Mouse (Mus musculus) liver, embryonic 15.5 days (tissue): ENCODE measurements around the gene Epha10. TPM values are rescaled to one million over a fixed set of nuclear protein-coding genes. Genes with fewer than 3 reads are reported as not detected.

Experiments used
- ATAC-seq: fragments of 200-750 bp; cut with Nextera tagmentation; 2 replicates; pipeline ENCODE4 v1.8.0; 2017; ENCODE audit warnings: moderate number of reproducible peaks, mild to moderate bottlenecking, moderate library complexity; ENCODE audit not compliant: insufficient read depth
- H3K27ac ChIP-seq: fragments of 300-500 bp; sonication (generic); replicated peaks from 2 replicates; pipeline ENCODE4 v1.5.1; 2015; ENCODE audit warnings: mild to moderate bottlenecking, inconsistent platforms
- H3K27me3 ChIP-seq: fragments of 300-500 bp; sonication (generic); 2 replicates; pipeline ENCODE4 v1.6.1; 2015; ENCODE audit warnings: mild to moderate bottlenecking, inconsistent platforms
- H3K36me3 ChIP-seq: fragments of 300-500 bp; sonication (generic); replicated peaks from 2 replicates; pipeline ENCODE4 v1.6.1; 2015; ENCODE audit warnings: moderate library complexity, mild to moderate bottlenecking, inconsistent platforms
- H3K4me1 ChIP-seq: fragments of 300-500 bp; sonication (generic); replicated peaks from 2 replicates; pipeline ENCODE4 v1.6.1; 2015; ENCODE audit warnings: inconsistent platforms
- H3K4me2 ChIP-seq: fragments of 300-500 bp; sonication (generic); 2 replicates; pipeline ENCODE4 v1.6.1; 2015; ENCODE audit warnings: moderate library complexity, mild to moderate bottlenecking, inconsistent platforms
- H3K4me3 ChIP-seq: fragments of 300-500 bp; sonication (generic); replicated peaks from 2 replicates; pipeline ENCODE4 v1.5.1; 2015; ENCODE audit warnings: mild to moderate bottlenecking, inconsistent platforms
- H3K9ac ChIP-seq: fragments of 300-500 bp; sonication (generic); 2 replicates; pipeline ENCODE4 v1.6.1; 2015; ENCODE audit warnings: moderate library complexity, mild to moderate bottlenecking, inconsistent platforms
- H3K9me3 ChIP-seq: fragments of 300-500 bp; sonication (generic); replicated peaks from 2 replicates; pipeline ENCODE4 v1.6.1; 2016; ENCODE audit warnings: inconsistent platforms
- WGBS: fragments of 180-500 bp; shearing (Covaris S2); methylation state at CpG from one replicate; pipeline ENCODE4 v1.1.7; 2015; ENCODE audit warnings: mixed read lengths; ENCODE audit not compliant: insufficient replicate concordance; 5-methylcytosine and 5-hydroxymethylcytosine counted together
- polyA plus RNA-seq: library from polyadenylated mRNA; unstranded; fragments of >200 nt; fragmentation: Nextera tagmentation; extraction: Ambion mirVana; gene quantifications from 2 replicates; pipeline ENCODE4 v1.2.1, GENCODE M21; 2015

Gene Epha10
- polyA plus RNA-seq, 1 experiment from 2014 or later = not detected

DNA sequence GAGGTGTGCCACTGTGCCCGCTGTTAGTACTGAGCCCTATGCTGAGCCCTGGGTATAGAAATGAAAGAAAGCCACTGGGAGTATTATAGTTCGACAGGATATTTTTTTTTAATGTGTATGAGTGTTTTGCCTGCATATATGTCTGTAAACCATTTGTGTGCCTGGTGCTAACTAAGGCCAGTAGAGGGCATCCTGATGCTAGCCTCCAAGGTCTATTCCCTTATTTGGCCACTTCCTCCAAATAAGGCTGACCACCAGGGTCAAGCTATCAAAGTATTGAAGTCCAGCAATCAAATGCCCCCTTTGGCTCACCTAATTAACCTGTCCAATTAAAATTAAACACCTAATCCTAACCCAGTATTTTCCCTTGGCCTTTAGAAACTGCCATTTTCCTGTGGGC, 64.3 kb downstream of the Epha10 start:
- no peak overlapping the region for H3K9ac ChIP-seq
- WGBS = 57% methylated on average over 2 of the region's 2 CpGs
- ATAC-seq = no peak
- H3K4me1 ChIP-seq = no peaks in the 10 kb centered on the region
- H3K9me3 ChIP-seq = no peaks in the 10 kb centered on the region
- no peak overlapping the region for H3K27ac ChIP-seq
- H3K36me3 ChIP-seq = peaks cover 16% of the 10 kb centered on the region
- no peak overlapping the region for H3K4me3 ChIP-seq
- H3K27me3 ChIP-seq = no peaks in the 10 kb centered on the region
- H3K4me2 ChIP-seq = no peak overlapping the region

DNA sequence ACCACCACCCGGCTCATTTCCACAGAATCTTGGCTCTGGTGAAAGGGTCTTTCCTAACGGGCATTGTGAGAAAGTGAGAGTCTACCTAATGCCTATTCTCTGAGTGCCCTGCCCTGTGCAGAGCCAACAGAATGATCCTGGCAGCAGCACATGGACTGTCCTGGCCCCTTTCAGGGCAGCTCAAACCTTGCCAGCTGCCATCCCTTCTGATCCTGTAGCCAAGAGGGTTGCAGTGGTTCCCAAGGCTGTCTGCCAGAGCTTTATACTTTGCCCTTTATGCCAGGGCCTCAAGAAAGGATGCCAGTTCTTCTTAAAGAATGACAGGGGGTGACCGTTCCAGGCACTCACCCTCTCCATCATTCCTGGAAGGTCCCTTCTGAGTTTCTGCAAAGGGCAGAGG, 68.8 kb downstream of the Epha10 start:
- no peak overlapping the region for H3K27ac ChIP-seq
- H3K4me1 ChIP-seq = no peaks in the 10 kb centered on the region
- no peak overlapping the region for H3K4me3 ChIP-seq
- no peak overlapping the region for H3K9ac ChIP-seq
- ATAC-seq = no peak
- H3K27me3 ChIP-seq = no peaks in the 10 kb centered on the region
- no peaks in the 10 kb centered on the region for H3K9me3 ChIP-seq
- 58% methylated on average over 3 of the region's 3 CpGs for WGBS
- no peak overlapping the region for H3K4me2 ChIP-seq
- no peaks in the 10 kb centered on the region for H3K36me3 ChIP-seq

DNA sequence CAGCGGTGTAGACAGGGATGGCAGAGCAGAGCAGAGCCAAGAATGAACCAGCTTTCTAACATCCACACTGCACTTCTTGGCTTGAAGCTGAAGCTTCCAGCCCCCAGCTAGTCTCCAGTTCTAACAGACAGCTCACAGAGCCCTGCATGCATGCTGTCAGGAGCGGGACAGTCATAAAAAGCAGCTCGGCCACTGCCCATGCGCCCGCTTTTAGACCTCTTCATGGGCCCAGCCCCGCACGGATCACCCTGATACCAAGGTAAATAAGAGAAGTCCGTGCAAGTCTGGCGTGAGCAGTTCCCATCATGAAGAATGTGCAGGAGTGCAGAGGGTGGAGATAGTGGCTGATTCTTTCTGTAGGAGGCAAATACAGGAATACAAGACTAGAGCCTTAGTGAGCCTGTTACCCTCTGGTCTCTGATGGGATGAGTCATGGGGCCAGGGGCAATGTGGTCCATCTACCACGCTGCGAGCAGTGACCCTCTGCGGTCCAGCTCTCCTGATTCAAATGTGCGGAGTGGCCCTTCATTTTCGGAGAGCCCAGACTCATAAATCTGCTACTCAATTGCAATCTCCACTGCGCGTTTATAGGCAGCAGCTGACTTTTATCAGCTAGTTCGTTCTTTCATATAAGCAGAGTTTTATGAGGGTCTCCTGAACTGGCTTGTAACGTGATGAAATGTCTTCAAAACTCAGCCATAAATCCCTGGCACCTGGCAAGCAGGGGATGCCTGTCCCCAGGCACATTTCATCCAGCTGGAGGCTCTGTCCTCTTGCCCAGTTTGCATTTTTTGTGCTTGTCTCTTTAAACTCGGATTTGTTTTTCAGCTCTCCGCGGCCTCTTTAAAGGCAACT, 69.7 kb downstream of the Epha10 start:
- 71% methylated on average over 21 of the region's 21 CpGs for WGBS
- Histone ChIP-seq H3K36me3 (no peaks in the 10 kb centered on the region), H3K4me1 (no peaks in the 10 kb centered on the region), H3K27ac (no peak overlapping the region), H3K27me3 (no peaks in the 10 kb centered on the region), H3K4me3 (no peak overlapping the region), H3K9me3 (no peaks in the 10 kb centered on the region), H3K9ac (no peak overlapping the region), H3K4me2 (no peak overlapping the region)
- no peak for ATAC-seq

DNA sequence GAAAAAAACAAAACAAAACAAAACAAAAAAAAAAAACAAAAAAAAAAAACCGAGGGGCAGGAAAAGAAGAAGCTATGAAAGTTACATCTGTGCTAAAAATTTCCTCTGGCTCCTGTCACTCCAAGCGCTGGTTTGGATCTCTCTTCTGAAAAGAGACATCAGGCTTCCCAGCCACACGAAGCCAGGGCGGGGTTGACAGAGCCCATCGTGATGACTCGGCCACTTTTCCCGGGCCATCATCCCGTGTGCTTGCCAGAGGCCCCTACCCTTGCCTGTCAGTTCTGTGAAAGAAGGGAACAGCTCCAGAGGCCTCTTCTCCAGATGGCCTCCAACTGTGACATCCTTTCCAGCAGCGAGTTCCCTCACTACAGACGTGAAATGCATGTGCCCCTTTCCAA, 70.3 kb downstream of the Epha10 start:
- Histone ChIP-seq H3K27me3 (no peaks in the 10 kb centered on the region), H3K4me2 (no peak overlapping the region), H3K27ac (no peak overlapping the region), H3K9ac (no peak overlapping the region), H3K4me3 (no peak overlapping the region), H3K9me3 (no peaks in the 10 kb centered on the region), H3K36me3 (no peaks in the 10 kb centered on the region), H3K4me1 (no peaks in the 10 kb centered on the region)
- 33% methylated on average over 10 of the region's 10 CpGs for WGBS
- no peak for ATAC-seq

DNA sequence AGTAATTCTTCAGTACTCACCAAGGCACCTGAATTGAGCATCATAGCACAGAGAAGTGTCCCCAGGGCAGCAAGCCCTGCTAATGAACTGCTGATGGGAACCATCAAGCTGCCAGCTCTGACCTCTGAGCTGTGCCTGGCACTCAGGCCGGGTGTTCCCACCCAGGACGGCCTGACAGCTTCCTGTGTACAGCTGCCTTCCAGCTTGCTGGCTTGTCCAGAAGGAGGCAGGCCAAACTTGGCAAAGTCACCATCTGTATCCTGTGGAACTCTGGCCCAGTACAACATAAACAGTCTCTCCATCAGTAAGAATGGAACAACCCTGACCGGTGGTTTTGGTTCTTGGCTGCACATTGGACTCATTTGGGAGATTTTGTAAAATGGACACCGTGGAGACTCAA, 72.8 kb downstream of the Epha10 start:
- Histone ChIP-seq H3K27ac (no peak overlapping the region), H3K4me2 (no peak overlapping the region), H3K4me1 (no peaks in the 10 kb centered on the region), H3K36me3 (no peaks in the 10 kb centered on the region), H3K27me3 (no peaks in the 10 kb centered on the region), H3K9ac (no peak overlapping the region), H3K4me3 (no peak overlapping the region), H3K9me3 (no peaks in the 10 kb centered on the region)
- WGBS = 40% methylated on average over 4 of the region's 4 CpGs
- no peak for ATAC-seq

DNA sequence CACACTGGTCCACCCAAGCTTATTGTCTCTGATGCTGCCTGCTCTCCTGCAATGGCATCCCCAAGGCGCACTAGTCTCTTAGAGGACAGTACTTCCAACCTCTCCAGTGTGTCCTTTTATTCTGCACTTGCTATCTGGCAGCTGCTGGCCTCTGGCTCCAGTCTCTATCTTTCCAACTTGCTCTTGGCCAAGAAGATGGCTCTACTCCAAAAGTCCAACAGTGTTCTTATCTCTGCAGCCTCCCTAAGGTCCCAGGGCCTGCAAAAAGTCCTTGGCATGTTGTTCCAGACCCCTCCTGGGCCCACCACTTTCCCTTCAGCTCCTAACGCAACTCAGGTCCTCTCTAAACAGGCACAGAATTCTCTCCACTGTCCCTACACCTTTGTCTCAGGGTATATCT, 76.6 kb downstream of the Epha10 start:
- WGBS = 58% methylated on average over 2 of the region's 2 CpGs
- Histone ChIP-seq H3K27ac (no peak overlapping the region), H3K4me1 (no peaks in the 10 kb centered on the region), H3K4me2 (no peak overlapping the region), H3K9me3 (no peaks in the 10 kb centered on the region), H3K4me3 (no peak overlapping the region), H3K27me3 (no peaks in the 10 kb centered on the region), H3K36me3 (no peaks in the 10 kb centered on the region), H3K9ac (no peak overlapping the region)
- no peak for ATAC-seq

DNA sequence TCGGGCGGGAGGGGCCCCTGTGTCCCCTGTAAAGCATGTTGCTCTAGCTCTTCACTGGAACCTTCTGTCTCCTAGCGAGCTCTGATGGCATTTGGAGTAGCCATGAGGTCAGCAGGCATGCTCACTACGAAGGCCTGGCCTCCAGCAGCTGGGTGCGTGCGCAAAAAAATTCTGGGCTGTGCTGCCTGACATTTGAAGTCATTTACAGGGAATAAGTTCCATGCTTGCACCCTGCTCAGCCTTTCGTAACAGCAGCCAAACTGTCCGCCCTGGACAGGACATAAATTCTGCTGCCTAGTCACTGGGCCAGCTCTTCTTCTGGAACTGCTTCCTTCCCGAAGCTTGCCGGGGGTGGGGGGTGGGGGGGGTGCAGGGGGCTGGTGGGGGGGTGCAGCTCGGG, 78.4 kb downstream of the Epha10 start:
- Histone ChIP-seq H3K36me3 (no peaks in the 10 kb centered on the region), H3K27ac (no peak overlapping the region), H3K4me1 (no peaks in the 10 kb centered on the region), H3K4me2 (no peak overlapping the region), H3K4me3 (no peak overlapping the region), H3K9me3 (no peaks in the 10 kb centered on the region), H3K9ac (no peak overlapping the region), H3K27me3 (no peaks in the 10 kb centered on the region)
- 45% methylated on average over 11 of the region's 11 CpGs for WGBS
- no peak for ATAC-seq

DNA sequence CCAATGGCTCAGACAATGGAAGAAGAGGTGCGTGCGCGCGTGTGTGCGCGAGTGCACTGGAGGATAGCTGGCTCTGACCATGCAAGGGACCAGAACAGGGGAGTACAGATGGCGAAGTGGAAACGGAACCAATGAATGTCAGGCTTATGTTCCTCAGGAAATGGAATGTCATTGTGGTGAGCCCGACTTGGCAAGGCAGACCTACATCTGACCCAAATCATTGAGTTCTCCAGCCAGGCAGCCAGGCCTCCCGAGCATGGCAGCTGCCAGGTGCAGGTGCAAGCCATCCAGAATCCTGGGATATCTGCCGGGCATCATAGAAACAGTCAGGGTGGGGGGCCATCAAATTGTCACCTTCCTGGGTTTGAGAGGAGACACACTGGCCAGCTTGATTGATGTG, 80.2 kb downstream of the Epha10 start:
- no peak overlapping the region for H3K4me3 ChIP-seq
- no peak overlapping the region for H3K9ac ChIP-seq
- no peak overlapping the region for H3K27ac ChIP-seq
- H3K4me1 ChIP-seq = no peaks in the 10 kb centered on the region
- ATAC-seq = no peak
- no peaks in the 10 kb centered on the region for H3K9me3 ChIP-seq
- H3K27me3 ChIP-seq = no peaks in the 10 kb centered on the region
- H3K4me2 ChIP-seq = no peak overlapping the region
- WGBS = 56% methylated on average over 11 of the region's 11 CpGs
- no peaks in the 10 kb centered on the region for H3K36me3 ChIP-seq

DNA sequence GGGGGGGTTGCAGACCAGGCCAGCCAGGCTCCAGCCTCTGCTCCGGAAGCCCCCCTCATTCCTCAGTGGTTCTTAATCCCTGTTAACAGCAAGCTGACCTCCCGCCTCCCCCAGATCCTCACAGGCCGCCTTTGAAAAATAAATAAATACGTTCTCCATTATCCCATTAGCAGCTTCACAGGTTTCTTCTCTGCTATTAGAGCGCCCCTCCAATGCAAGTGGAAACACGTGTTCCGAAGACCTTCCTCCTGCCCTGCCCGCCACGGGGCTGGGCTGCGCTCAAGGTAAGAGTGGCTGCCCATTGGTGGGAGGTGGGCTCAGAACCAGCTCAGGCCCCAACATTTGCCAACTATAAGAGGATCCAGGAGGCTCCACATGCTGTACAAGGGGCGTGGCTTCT, 81.9 kb downstream of the Epha10 start:
- no peaks in the 10 kb centered on the region for H3K4me1 ChIP-seq
- H3K4me2 ChIP-seq = no peak overlapping the region
- WGBS = 59% methylated on average over 11 of the region's 11 CpGs
- H3K27me3 ChIP-seq = no peaks in the 10 kb centered on the region
- no peaks in the 10 kb centered on the region for H3K36me3 ChIP-seq
- H3K4me3 ChIP-seq = no peak overlapping the region
- ATAC-seq = no peak
- H3K9me3 ChIP-seq = no peaks in the 10 kb centered on the region
- H3K9ac ChIP-seq = no peak overlapping the region
- H3K27ac ChIP-seq = no peak overlapping the region

DNA sequence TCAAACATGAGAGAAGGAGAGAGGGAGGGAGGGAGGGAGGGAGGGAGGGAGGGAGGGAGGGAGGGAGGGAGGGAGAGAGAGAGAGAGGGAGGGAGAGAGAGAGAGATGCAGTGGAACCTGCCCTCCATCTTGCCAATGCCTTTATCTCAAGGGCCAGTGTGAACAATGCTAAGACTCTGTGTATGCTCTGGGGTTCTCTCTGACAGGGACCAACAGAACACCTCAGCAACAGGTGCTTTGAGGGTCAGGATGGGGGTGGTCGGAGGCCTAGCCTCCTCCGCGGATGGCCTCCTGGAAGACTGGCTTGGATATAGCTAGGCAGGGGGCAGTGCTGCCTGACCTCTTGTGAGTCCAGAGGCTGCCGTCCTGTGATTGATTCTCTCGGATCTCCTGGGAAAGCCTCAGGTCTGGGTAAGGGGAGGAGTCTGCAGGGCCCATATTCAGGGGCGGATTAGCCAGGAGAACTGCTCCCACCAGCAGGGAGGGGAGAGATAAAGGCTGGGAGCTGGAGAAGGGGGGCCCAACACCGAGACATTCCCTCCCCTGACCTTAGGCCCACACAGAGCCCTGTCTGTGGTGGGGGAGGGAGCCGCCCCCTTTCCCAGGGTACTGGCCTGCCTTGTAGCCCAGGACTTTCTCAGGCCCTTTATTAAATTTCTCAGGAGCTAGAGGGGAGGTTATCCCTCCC, 84.4 kb downstream of the Epha10 start:
- H3K9me3 ChIP-seq = no peaks in the 10 kb centered on the region
- no peaks in the 10 kb centered on the region for H3K4me1 ChIP-seq
- H3K27ac ChIP-seq = no peak overlapping the region
- no peak for ATAC-seq
- H3K9ac ChIP-seq = no peak overlapping the region
- WGBS = 40% methylated on average over 8 of the region's 8 CpGs
- H3K4me3 ChIP-seq = no peak overlapping the region
- no peaks in the 10 kb centered on the region for H3K36me3 ChIP-seq
- no peak overlapping the region for H3K4me2 ChIP-seq
- H3K27me3 ChIP-seq = no peaks in the 10 kb centered on the region
